Mouse (Mus musculus): Measurements from ENCODE around the gene Chst14.

GRCm38 (mm10) chr2:118963676-118964012 is 37.3 kb downstream of the Chst14 start:
- no peak for TF ChIP-seq CTCF (IDR thresholded peaks at IDR 0.05; ENCODE audit: extremely low read depth, insufficient read depth, low read length)
- no peak for TF ChIP-seq POLR2A (IDR thresholded peaks at IDR 0.05; ENCODE audit: extremely low read depth, insufficient read depth, low read length)
